Mouse (Mus musculus) embryonic fibroblast, embryonic 13.5 days (primary cell): ENCODE measurements at regions not wholly inside any gene's neighbourhood (a gene's known extent, or its start where the extent isn't known, plus 50 kb on each side); places are given as distances from the start of the nearest gene placed in this dataset.

ENCODE experiments used
- CTCF ChIP-seq: IDR thresholded peaks from 2 replicates; pipeline ENCODE4 v1.5.1; 2011; ENCODE audit warnings: mild to moderate bottlenecking, control low read depth, low read length, moderate library complexity, borderline replicate concordance; ENCODE audit not compliant: insufficient read depth
- POLR2A ChIP-seq: IDR thresholded peaks from 2 replicates; pipeline ENCODE4 v1.6.1; 2011; ENCODE audit warnings: low read depth, mild to moderate bottlenecking, control low read depth, low read length, moderate library complexity

GRCm38 (mm10) chr6:116825628-116826027 is 108.9 kb upstream of the Tmem72 start:
- TF ChIP-seq POLR2A (no peak), CTCF (no peak)
